Mouse (Mus musculus) forebrain, embryonic 11.5 days (tissue): Measurements from ENCODE around the gene Hdac4. TPM values are rescaled to one million over a fixed set of nuclear protein-coding genes. Genes with fewer than 3 reads are reported as not detected.

ENCODE experiments used
- ATAC-seq: fragments of 200-750 bp; cut with Nextera tagmentation; replicated peaks from 2 replicates; pipeline ENCODE4 v1.8.0; 2017; ENCODE audit warnings: moderate TSS enrichment; ENCODE audit not compliant: low FRiP score
- DNase-seq: peaks from one replicate; pipeline ENCODE4 v3.0.0-alpha.2; 2017; ENCODE audit warnings: low spot score
- H3K27ac ChIP-seq: fragments of 300-500 bp; sonication (generic); 2 replicates; pipeline ENCODE4 v1.5.1; 2014; ENCODE audit warnings: low read depth, low read length
- H3K27me3 ChIP-seq: fragments of 300-500 bp; sonication (generic); 2 replicates; pipeline ENCODE4 v1.6.1; 2014; ENCODE audit warnings: mild to moderate bottlenecking, low read length, mixed read lengths; ENCODE audit not compliant: control insufficient read depth, insufficient read depth
- H3K36me3 ChIP-seq: fragments of 300-500 bp; sonication (generic); 2 replicates; pipeline ENCODE4 v1.6.1; 2014; ENCODE audit warnings: mild to moderate bottlenecking, low read length, moderate library complexity, mixed read lengths; ENCODE audit not compliant: control insufficient read depth, insufficient read depth
- H3K4me1 ChIP-seq: fragments of 300-500 bp; sonication (generic); replicated peaks from 2 replicates; pipeline ENCODE4 v1.6.1; 2014; ENCODE audit warnings: low read length, mixed read lengths; ENCODE audit not compliant: control insufficient read depth, insufficient read depth
- H3K4me2 ChIP-seq: fragments of 300-500 bp; sonication (generic); 2 replicates; pipeline ENCODE4 v1.6.1; 2014; ENCODE audit warnings: low read depth, mild to moderate bottlenecking, low read length, moderate library complexity, mixed read lengths; ENCODE audit not compliant: severe bottlenecking
- H3K4me3 ChIP-seq: fragments of 300-500 bp; sonication (generic); 2 replicates; pipeline ENCODE4 v1.5.1; 2014; ENCODE audit warnings: low read depth, low read length
- H3K9ac ChIP-seq: fragments of 300-500 bp; sonication (generic); 2 replicates; pipeline ENCODE4 v1.6.1; 2014; ENCODE audit warnings: low read length
- H3K9me3 ChIP-seq: fragments of 300-500 bp; sonication (generic); 2 replicates; pipeline ENCODE4 v1.6.1; 2016; ENCODE audit warnings: low read length, mixed read lengths; ENCODE audit not compliant: control insufficient read depth
- WGBS: fragments of 180-500 bp; shearing (Covaris S2); extraction: QIAGEN DNeasy Blood & Tissue Kit; methylation state at CpG from one replicate; pipeline ENCODE4 v1.1.7; 2014; 5-methylcytosine and 5-hydroxymethylcytosine counted together
- polyA plus RNA-seq: library from polyadenylated mRNA; unstranded; fragments of >200 nt; fragmentation: Nextera tagmentation; extraction: Ambion mirVana; gene quantifications from 2 replicates; pipeline ENCODE4 v1.2.1, GENCODE M21; 2014

The Hdac4 gene
- polyA plus RNA-seq, 1 experiment from 2014 or later: 29.6 TPM

DNA sequence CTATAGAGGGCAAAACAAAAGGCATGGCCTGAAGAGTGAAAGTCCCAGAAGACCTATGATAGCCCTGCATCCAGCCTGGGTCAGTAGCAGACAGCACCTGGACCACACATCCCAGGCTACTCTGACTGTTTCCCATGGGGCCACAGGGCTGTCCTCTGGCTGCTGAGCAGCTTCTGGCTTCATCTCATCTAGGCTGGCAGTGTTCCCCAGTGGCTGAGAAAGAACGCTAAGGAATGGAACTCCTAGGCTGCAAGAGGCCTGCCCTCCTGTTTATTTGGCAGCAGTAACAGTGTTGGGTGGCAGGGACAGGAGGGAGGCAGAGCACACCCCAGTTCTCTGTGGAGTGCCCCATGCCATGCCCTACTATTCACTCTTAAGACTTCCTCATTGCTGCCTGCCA, 228.5 kb downstream of the Hdac4 start:
- H3K4me2 ChIP-seq: no peak overlapping the region
- DNase-seq: no peak
- no peak overlapping the region for H3K27ac ChIP-seq
- no peaks in the 10 kb centered on the region for H3K9me3 ChIP-seq
- no peaks in the 10 kb centered on the region for H3K27me3 ChIP-seq
- 85% methylated on average over 1 of the region's 1 CpGs for WGBS
- H3K4me3 ChIP-seq: no peak overlapping the region
- H3K36me3 ChIP-seq: no peaks in the 10 kb centered on the region; the same call in 1 of the 2 replicates
- H3K9ac ChIP-seq: no peak overlapping the region
- ATAC-seq: no peak
- H3K4me1 ChIP-seq: 0 out of 2 replicates have a peak, but pooled peaks cover 2% of the 10 kb centered on the region

DNA sequence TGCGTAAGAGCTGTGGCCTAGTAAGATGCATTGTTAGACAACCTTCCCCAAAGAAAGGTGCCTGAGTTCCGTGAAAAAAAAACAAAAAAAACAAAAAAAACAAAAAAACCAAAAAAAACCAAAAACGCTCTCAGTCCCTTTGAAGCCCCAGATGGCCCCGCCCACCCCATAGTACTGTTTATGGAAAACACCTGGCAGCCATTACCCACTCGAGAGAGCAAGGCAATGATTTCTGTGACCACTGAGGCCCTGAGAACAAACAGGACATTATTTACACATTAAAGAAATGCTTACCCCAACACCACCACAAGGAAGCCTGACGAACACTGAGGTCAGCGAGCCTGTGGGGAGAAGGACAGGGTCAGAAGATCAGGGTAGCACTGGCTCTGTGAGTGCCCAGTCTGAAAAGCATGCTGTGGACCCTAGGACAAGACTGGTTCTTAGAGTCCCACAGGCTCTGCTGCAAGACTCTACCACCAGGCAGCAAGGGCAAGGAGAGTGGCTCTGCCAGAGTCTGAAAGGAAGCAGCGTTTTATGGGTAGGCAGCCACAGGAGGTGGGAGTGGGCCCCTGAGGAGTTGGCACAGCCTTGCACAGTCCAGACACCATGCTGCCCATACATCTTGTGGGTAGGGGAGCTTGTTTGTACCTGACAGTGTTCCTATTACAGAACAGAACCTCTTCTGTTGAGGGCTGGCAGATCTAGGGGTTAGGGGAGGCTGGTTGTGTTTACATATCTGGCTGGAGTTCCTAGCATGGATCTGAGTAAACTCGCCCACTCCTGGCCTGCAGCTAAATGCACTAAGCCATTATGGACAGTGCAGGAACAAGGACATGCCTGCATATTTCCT, 230.8 kb downstream of the Hdac4 start:
- WGBS: 80% methylated on average over 9 of the region's 9 CpGs
- Histone ChIP-seq H3K36me3 (no peaks in the 10 kb centered on the region; the same call in 1 of the 2 replicates), H3K4me1 (0 out of 2 replicates have a peak, but pooled peaks cover 2% of the 10 kb centered on the region), H3K9me3 (no peaks in the 10 kb centered on the region), H3K4me2 (no peak overlapping the region), H3K27ac (no peak overlapping the region), H3K9ac (no peak overlapping the region), H3K4me3 (no peak overlapping the region), H3K27me3 (no peaks in the 10 kb centered on the region)
- no peak for DNase-seq
- no peak for ATAC-seq

DNA sequence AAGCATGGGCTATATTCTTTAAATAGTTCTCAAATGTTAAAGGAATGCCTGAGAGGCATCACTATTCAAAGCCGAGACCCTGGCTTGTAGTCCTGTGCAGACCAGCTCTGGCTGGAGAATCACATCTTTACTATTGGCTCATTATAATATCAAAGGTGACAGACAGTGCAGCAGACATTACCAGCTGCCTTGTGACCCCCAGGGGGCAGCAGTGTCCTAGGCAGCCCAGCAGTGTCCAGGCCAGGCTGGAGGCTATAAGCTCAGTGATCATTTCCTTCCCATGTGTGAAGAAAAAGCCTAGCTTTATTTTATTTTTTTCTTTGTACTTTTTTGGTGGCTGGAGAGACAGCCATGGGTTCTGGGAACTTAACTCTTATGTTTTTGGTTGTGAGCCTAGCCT, 233.2 kb downstream of the Hdac4 start:
- DNase-seq: peak; percentile 76
- Histone ChIP-seq H3K4me1 (0 out of 2 replicates have a peak, but pooled peaks cover 2% of the 10 kb centered on the region), H3K27me3 (no peaks in the 10 kb centered on the region), H3K9me3 (no peaks in the 10 kb centered on the region), H3K27ac (no peak overlapping the region), H3K4me3 (no peak overlapping the region), H3K9ac (no peak overlapping the region), H3K4me2 (no peak overlapping the region), H3K36me3 (peaks cover 4% of the 10 kb centered on the region)
- peak; percentile 75; the same call in 1 of the 2 replicates for ATAC-seq
- 54% methylated on average over 1 of the region's 1 CpGs for WGBS

DNA sequence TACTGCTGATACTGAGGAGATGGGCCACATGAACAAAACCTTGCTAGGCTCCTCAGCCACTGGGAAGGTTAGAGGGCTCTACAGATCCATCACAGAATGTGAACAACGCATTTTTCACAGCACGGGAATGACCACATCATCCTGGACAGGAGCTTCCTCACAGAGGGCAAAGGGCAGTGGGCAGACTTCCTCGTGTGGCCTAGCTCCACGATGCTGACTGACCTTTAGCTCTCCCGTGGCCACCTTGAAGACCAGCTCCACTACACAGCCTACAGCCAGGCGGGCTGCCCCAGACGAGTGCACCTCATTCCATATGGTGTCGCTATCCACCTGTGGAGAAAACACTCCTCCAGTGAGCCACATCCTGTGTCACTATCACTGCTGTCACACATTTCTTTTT, 234.3 kb downstream of the Hdac4 start:
- Histone ChIP-seq H3K4me1 (0 out of 2 replicates have a peak, but pooled peaks cover 2% of the 10 kb centered on the region), H3K4me3 (no peak overlapping the region), H3K4me2 (no peak overlapping the region), H3K36me3 (peaks cover 4% of the 10 kb centered on the region), H3K9me3 (no peaks in the 10 kb centered on the region), H3K27me3 (no peaks in the 10 kb centered on the region), H3K27ac (no peak overlapping the region), H3K9ac (no peak overlapping the region)
- 77% methylated on average over 8 of the region's 8 CpGs for WGBS
- ATAC-seq: no peak
- no peak for DNase-seq

DNA sequence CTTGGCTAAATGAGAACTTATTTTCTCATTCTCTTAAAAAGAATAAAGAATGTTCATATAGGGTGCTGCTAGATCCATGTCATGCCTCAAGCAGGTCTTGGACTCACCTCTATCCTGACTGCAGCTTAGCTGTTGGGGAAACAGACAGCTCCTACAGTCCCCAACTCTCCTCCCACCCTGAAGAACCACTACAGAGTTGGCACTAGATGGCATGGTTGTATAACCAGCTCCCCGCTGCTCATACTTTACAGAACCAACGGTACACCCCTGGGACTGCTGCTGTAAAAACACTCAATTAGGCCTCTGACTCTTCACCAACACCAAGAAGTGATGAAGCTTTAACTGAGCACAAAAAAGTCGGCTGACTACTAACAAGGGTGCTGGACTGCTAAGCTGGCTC, 235.6 kb downstream of the Hdac4 start:
- no peaks in the 10 kb centered on the region for H3K27me3 ChIP-seq
- no peak overlapping the region for H3K4me2 ChIP-seq
- ATAC-seq (no peak), DNase-seq (no peak)
- 0 out of 2 replicates have a peak, but pooled peaks cover 2% of the 10 kb centered on the region for H3K4me1 ChIP-seq
- no peak overlapping the region for H3K4me3 ChIP-seq
- H3K9me3 ChIP-seq: no peaks in the 10 kb centered on the region
- H3K36me3 ChIP-seq: peaks cover 4% of the 10 kb centered on the region
- H3K27ac ChIP-seq: no peak overlapping the region
- H3K9ac ChIP-seq: no peak overlapping the region
- WGBS: 93% methylated on average over 3 of the region's 3 CpGs

DNA sequence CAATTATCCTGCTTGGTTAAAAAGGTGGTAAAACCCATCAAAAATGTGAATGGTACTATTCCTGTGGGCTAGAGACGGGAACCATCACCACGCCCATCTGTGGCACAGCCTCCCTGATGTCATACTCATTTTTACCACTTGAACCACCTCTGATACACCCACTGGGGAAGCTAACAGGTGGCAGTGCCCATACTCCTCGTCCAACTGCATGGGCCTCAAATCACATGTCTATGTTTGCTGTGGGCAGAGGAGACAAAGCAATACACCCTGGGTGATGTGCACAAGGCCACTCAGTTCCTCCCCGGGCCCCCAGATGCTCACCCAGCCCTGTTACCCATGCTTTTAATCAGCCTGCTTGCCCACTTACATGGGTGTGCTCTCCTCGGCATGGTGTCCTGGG, 236.5 kb downstream of the Hdac4 start:
- no peak for ATAC-seq
- no peak for DNase-seq
- 0 out of 2 replicates have a peak, but pooled peaks cover 2% of the 10 kb centered on the region for H3K4me1 ChIP-seq
- H3K4me2 ChIP-seq: no peak overlapping the region
- no peak overlapping the region for H3K4me3 ChIP-seq
- no peak overlapping the region for H3K27ac ChIP-seq
- H3K36me3 ChIP-seq: peaks cover 4% of the 10 kb centered on the region
- no peaks in the 10 kb centered on the region for H3K27me3 ChIP-seq
- no peaks in the 10 kb centered on the region for H3K9me3 ChIP-seq
- no peak overlapping the region for H3K9ac ChIP-seq
- 93% methylated on average over 5 of the region's 5 CpGs for WGBS

DNA sequence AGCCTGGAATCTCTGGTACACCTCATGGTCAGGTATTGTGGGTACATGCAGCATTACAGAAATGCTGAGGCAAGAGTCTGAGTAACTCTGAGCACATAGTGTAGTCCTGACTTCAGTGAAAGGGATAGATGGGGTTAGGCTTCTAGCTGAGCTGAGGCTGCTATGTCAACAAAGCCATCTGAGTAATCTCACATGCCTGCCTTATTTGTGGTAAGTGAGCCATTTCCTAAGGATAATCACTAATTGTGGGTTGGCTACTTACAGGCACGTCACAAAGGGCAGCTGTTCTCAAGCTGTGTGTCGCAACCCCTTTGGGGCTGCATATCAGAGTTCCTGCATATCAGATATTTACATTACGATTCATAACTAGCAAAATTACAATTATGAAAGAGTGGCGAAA, 239.3 kb downstream of the Hdac4 start:
- H3K4me1 ChIP-seq: no peaks in the 10 kb centered on the region
- no peak for ATAC-seq

DNA sequence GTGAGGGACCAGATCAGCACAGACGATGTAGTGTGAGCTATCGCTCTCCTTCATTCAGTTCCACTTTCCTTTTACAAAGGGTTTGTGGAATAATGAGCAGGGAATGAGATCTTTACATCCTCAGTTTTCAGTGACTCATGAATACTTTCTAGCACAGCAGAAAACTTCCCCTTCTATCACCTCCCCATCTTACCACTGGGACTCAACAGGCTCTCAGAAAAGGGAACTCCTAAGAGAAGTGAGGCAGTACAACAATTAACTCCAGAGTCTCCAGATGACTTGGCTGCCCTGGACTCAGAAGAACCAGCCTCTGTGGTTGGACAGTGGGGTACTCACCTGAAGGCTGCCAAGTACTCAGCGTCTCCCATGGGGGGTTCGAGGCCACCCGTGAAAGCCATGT, 240.5 kb downstream of the Hdac4 start:
- H3K9me3 ChIP-seq: no peaks in the 10 kb centered on the region
- ATAC-seq: no peak
- 89% methylated on average over 5 of the region's 5 CpGs for WGBS

More for the DNA sequence above, 239.3 kb downstream of the Hdac4 start:
- Histone ChIP-seq H3K9ac (no peak overlapping the region), H3K27ac (no peak overlapping the region), H3K9me3 (no peaks in the 10 kb centered on the region), H3K36me3 (peaks cover 4% of the 10 kb centered on the region), H3K4me3 (no peak overlapping the region), H3K4me2 (no peak overlapping the region), H3K27me3 (no peaks in the 10 kb centered on the region)
- 79% methylated on average over 4 of the region's 4 CpGs for WGBS
- no peak for DNase-seq

DNA sequence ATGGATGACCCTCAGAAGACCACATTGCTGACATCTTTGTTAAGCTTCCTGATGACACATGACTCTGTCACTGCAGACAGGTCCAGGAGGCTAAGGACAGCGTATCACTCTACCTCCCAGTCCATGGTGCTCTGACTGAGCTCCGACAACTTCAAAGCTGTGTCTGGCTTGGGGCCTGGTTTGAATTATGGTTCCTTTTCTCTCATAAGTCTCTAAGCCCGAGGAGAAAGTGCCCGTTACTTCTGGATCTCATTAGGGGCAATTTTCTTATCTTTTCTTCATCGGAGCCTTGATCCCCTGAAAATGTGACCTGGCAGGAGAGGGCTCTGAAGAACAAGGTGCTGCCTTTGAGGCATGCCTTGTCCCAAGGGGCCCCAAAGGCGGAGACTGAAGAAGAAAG, 242.6 kb downstream of the Hdac4 start:
- Histone ChIP-seq H3K27ac (no peak overlapping the region), H3K4me1 (no peaks in the 10 kb centered on the region), H3K9ac (no peak overlapping the region), H3K4me2 (no peak overlapping the region), H3K9me3 (no peaks in the 10 kb centered on the region), H3K4me3 (no peak overlapping the region), H3K27me3 (no peaks in the 10 kb centered on the region), H3K36me3 (peaks cover 3% of the 10 kb centered on the region)
- ATAC-seq (no peak), DNase-seq (no peak)
- 76% methylated on average over 6 of the region's 6 CpGs for WGBS

More for the DNA sequence above, 240.5 kb downstream of the Hdac4 start:
- Histone ChIP-seq H3K36me3 (peaks cover 4% of the 10 kb centered on the region), H3K4me3 (no peak overlapping the region), H3K4me2 (no peak overlapping the region), H3K9ac (no peak overlapping the region), H3K27ac (no peak overlapping the region), H3K27me3 (no peaks in the 10 kb centered on the region), H3K4me1 (no peaks in the 10 kb centered on the region)
- DNase-seq: no peak
